Mouse (Mus musculus) olfactory bulb, adult 2 months (tissue): Measurements from ENCODE around the gene Nppa.

Experiments used
- CTCF ChIP-seq: fragments of 200-500 bp; IDR thresholded peaks from 2 replicates; pipeline ENCODE4 v1.5.1; 2012; ENCODE audit warnings: low read depth, mild to moderate bottlenecking, low read length, moderate library complexity; ENCODE audit not compliant: insufficient read depth
- POLR2A ChIP-seq: fragments of 200-500 bp; IDR thresholded peaks from 2 replicates; pipeline ENCODE4 v1.6.1; 2012; ENCODE audit warnings: mild to moderate bottlenecking, low read depth, low read length, moderate library complexity; ENCODE audit not compliant: insufficient read depth

GRCm38 (mm10) chr4:148004361-148004760 is 3.8 kb downstream of the Nppa start:
- TF ChIP-seq POLR2A (no peak), CTCF (no peak)
